ENCODE assay signal across 7 mouse cellular contexts in genomic region chr4:140405993-140406881, GRCm38 (mm10).
DNase-seq lines count a peak whose midpoint lies in the region; ATAC-seq and TF ChIP-seq lines count a peak whose summit lies in the region.

No protein-coding gene starts in this region.

- TF ChIP-seq EP300 in heart, postnatal 0 days (IDR thresholded peaks at IDR 0.05; ENCODE audit: low read depth) = no peak
- TF ChIP-seq EP300 in liver, embryonic 14.5 days (IDR thresholded peaks at IDR 0.05; ENCODE audit: low read depth) = no peak

- H3K4me2 ChIP-seq in heart, postnatal 0 days (ENCODE audit: low read depth, low read length) = no peak overlapping the region
- no peak overlapping the region for H3K4me2 ChIP-seq in liver, embryonic 14.5 days (ENCODE audit: low read depth)

- H3K9ac ChIP-seq in heart, postnatal 0 days (replicated peaks; ENCODE audit: low read depth, low read length) = no peak overlapping the region
- no peak overlapping the region for H3K9ac ChIP-seq in liver, embryonic 14.5 days (replicated peaks)

- peaks cover 87% of the 10 kb centered on the region for H3K4me1 ChIP-seq in E14TG2a.4 (replicated peaks; ENCODE audit: low read depth, low read length)
- H3K4me1 ChIP-seq in heart, postnatal 0 days (ENCODE audit: control insufficient read depth, insufficient read depth) = no peaks in the 10 kb centered on the region
- no peaks in the 10 kb centered on the region; a peak in 1 of 4 replicates for H3K4me1 ChIP-seq in liver, embryonic 14.5 days (replicated peaks; ENCODE audit: control insufficient read depth in 2 of 2, insufficient read depth in 2 of 2, low read length in 1 of 2)

- peak overlapping the region; percentile 73 for H3K4me3 ChIP-seq in E14TG2a.4 (replicated peaks; ENCODE audit: low read length)
- H3K4me3 ChIP-seq in heart, postnatal 0 days (ENCODE audit: low read depth, low read length) = no peak overlapping the region
- no peak overlapping the region for H3K4me3 ChIP-seq in liver, embryonic 14.5 days (ENCODE audit: insufficient read depth in 1 of 2, low read depth in 2 of 2, low read length in 2 of 2)

- no peaks in the 10 kb centered on the region for H3K27me3 ChIP-seq in E14TG2a.4 (ENCODE audit: insufficient read depth, low read length)
- no peaks in the 10 kb centered on the region for H3K27me3 ChIP-seq in heart, postnatal 0 days (ENCODE audit: control insufficient read depth, insufficient read depth, low read length)
- no peaks in the 10 kb centered on the region for H3K27me3 ChIP-seq in liver, embryonic 14.5 days (ENCODE audit: control insufficient read depth, insufficient read depth, low read length)

- H3K36me3 ChIP-seq in E14TG2a.4 (ENCODE audit: insufficient read depth, low read length) = no peaks in the 10 kb centered on the region
- H3K36me3 ChIP-seq in heart, postnatal 0 days (replicated peaks; ENCODE audit: control insufficient read depth, insufficient read depth, low read length) = no peaks in the 10 kb centered on the region
- H3K36me3 ChIP-seq in liver, embryonic 14.5 days (replicated peaks; ENCODE audit: control insufficient read depth, insufficient read depth, low read depth) = no peaks in the 10 kb centered on the region

- peak; percentile 54 for DNase-seq in MN1 (ENCODE audit: low spot score)
- peak; percentile 10 for DNase-seq in heart, postnatal 0 days (ENCODE audit: low spot score)
- no peak for DNase-seq in liver, embryonic 14.5 days (ENCODE audit: low read depth in 3 of 3, low spot score in 3 of 3)
- DNase-seq in retina, postnatal 1 day = peak; percentile 75
- no peak for DNase-seq in left cerebral cortex, adult 11 months (ENCODE audit: low spot score)
- DNase-seq in cerebellum, adult 9-10 months = no peak

- peaks cover 17% of the 10 kb centered on the region for H3K9me3 ChIP-seq in E14TG2a.4 (ENCODE audit: low read length)
- H3K9me3 ChIP-seq in heart, postnatal 0 days (replicated peaks; ENCODE audit: control insufficient read depth, low read length) = no peaks in the 10 kb centered on the region
- no peaks in the 10 kb centered on the region for H3K9me3 ChIP-seq in liver, embryonic 14.5 days (ENCODE audit: control insufficient read depth, low read length)

- peak; percentile 40 for TF ChIP-seq CTCF in E14TG2a.4 (conservative IDR thresholded peaks at IDR 0.05; ENCODE audit: low read length)
- TF ChIP-seq CTCF in heart, postnatal 0 days (IDR thresholded peaks at IDR 0.05; ENCODE audit: low read depth) = peak; percentile 40
- TF ChIP-seq CTCF in liver, embryonic 14.5 days (IDR thresholded peaks at IDR 0.05; ENCODE audit: low read depth) = peak; percentile 20; the same call in 1 of the 2 replicates

- ATAC-seq in heart, postnatal 0 days (ENCODE audit: insufficient read depth, low read depth) = 0 out of 2 replicates have a peak, but pooled peaks have one; percentile 33
- no peak for ATAC-seq in liver, embryonic 14.5 days (ENCODE audit: insufficient read depth)

- 44% methylated on average over 7 of the region's 7 CpGs for WGBS in heart, postnatal 0 days
- 21% methylated on average over 7 of the region's 7 CpGs for WGBS in liver, embryonic 14.5 days (ENCODE audit: insufficient replicate concordance)

- no peak overlapping the region for H3K27ac ChIP-seq in heart, postnatal 0 days (ENCODE audit: low read depth)
- no peak overlapping the region for H3K27ac ChIP-seq in liver, embryonic 14.5 days

Comparison
In these comparisons a context has a peak if more than half of its experiments do, and no peak if none do; other contexts are left out.
1. DNase-seq: peak in MN1 (single experiment), heart, postnatal 0 days (single experiment) and retina, postnatal 1 day (single experiment); none in liver, embryonic 14.5 days (0 of 3), left cerebral cortex, adult 11 months (single experiment) and cerebellum, adult 9-10 months (single experiment).
2. Peak in every context shown above with its lines, with median percentiles within 50 percentile points of each other: CTCF ChIP-seq.